Mouse (Mus musculus): ENCODE results near the gene Ttc3. TPM values are rescaled to one million over a fixed set of nuclear protein-coding genes. Genes with fewer than 3 reads are reported as not detected.
A peak's percentile ranks its signal among the peaks of the same experiment; 100 is the strongest.

Ttc3 gene
- polyA plus RNA-seq, 1 experiment from 2014 or later = 25.0 TPM

GRCm38 (mm10) chr16:94401636-94402035, 31.2 kb downstream of the Ttc3 start:
- no peak overlapping the region for H3K4me3 ChIP-seq (ENCODE audit: low read depth, low read length)
- no peaks in the 10 kb centered on the region for H3K36me3 ChIP-seq (ENCODE audit: control insufficient read depth, insufficient read depth)
- WGBS (ENCODE audit: insufficient replicate concordance) = 59% methylated on average over 2 of the region's 2 CpGs
- no peak for ATAC-seq (ENCODE audit: low read depth)
- no peaks in the 10 kb centered on the region for H3K27me3 ChIP-seq (ENCODE audit: control insufficient read depth, insufficient read depth, low read depth, low read length)
- no peaks in the 10 kb centered on the region for H3K9me3 ChIP-seq (replicated peaks; ENCODE audit: control insufficient read depth, low read length)
- H3K4me1 ChIP-seq (ENCODE audit: control insufficient read depth, low read depth, low read length) = no peaks in the 10 kb centered on the region; the same call in none of the 2 replicates
- no peak overlapping the region for H3K4me2 ChIP-seq (ENCODE audit: low read depth, low read length)
- H3K9ac ChIP-seq (ENCODE audit: low read depth, low read length) = no peak overlapping the region
- H3K27ac ChIP-seq (ENCODE audit: low read length) = no peak overlapping the region

GRCm38 (mm10) chr16:94402185-94402584, 31.8 kb downstream of the Ttc3 start:
- Histone ChIP-seq H3K27me3 (ENCODE audit: control insufficient read depth, insufficient read depth, low read depth, low read length) (no peaks in the 10 kb centered on the region), H3K9me3 (replicated peaks; ENCODE audit: control insufficient read depth, low read length) (no peaks in the 10 kb centered on the region), H3K4me3 (ENCODE audit: low read depth, low read length) (no peak overlapping the region), H3K36me3 (ENCODE audit: control insufficient read depth, insufficient read depth) (no peaks in the 10 kb centered on the region), H3K4me1 (ENCODE audit: control insufficient read depth, low read depth, low read length) (no peaks in the 10 kb centered on the region; the same call in 1 of the 2 replicates), H3K9ac (ENCODE audit: low read depth, low read length) (no peak overlapping the region), H3K27ac (ENCODE audit: low read length) (no peak overlapping the region), H3K4me2 (ENCODE audit: low read depth, low read length) (no peak overlapping the region)
- ATAC-seq (ENCODE audit: low read depth) = no peak
- WGBS (ENCODE audit: insufficient replicate concordance) = 72% methylated on average over 4 of the region's 4 CpGs

GRCm38 (mm10) chr16:94411287-94411686, 40.9 kb downstream of the Ttc3 start:
- H3K4me2 ChIP-seq (ENCODE audit: low read depth, low read length) = no peak overlapping the region
- no peak overlapping the region for H3K4me3 ChIP-seq (ENCODE audit: low read depth, low read length)
- ATAC-seq (ENCODE audit: low read depth) = no peak
- H3K36me3 ChIP-seq (ENCODE audit: control insufficient read depth, insufficient read depth) = no peaks in the 10 kb centered on the region; the same call in 1 of the 2 replicates
- H3K4me1 ChIP-seq (ENCODE audit: control insufficient read depth, low read depth, low read length) = no peaks in the 10 kb centered on the region
- H3K9me3 ChIP-seq (replicated peaks; ENCODE audit: control insufficient read depth, low read length) = no peaks in the 10 kb centered on the region
- no peaks in the 10 kb centered on the region for H3K27me3 ChIP-seq (ENCODE audit: control insufficient read depth, insufficient read depth, low read depth, low read length)
- no peak overlapping the region for H3K9ac ChIP-seq (ENCODE audit: low read depth, low read length)
- H3K27ac ChIP-seq (ENCODE audit: low read length) = no peak overlapping the region
- WGBS (ENCODE audit: insufficient replicate concordance) = 50% methylated on average over 3 of the region's 3 CpGs

- H3K4me2 ChIP-seq (ENCODE audit: low read depth, low read length) = no peak overlapping the region
- H3K4me3 ChIP-seq (ENCODE audit: low read depth, low read length) = no peak overlapping the region
- 69% methylated on average over 2 of the region's 2 CpGs for WGBS (ENCODE audit: insufficient replicate concordance)
- no peaks in the 10 kb centered on the region for H3K27me3 ChIP-seq (ENCODE audit: control insufficient read depth, insufficient read depth, low read depth, low read length)
- H3K27ac ChIP-seq (ENCODE audit: low read length) = no peak overlapping the region
- H3K36me3 ChIP-seq (ENCODE audit: control insufficient read depth, insufficient read depth) = no peaks in the 10 kb centered on the region; the same call in 1 of the 2 replicates
- H3K9ac ChIP-seq (ENCODE audit: low read depth, low read length) = no peak overlapping the region
- ATAC-seq (ENCODE audit: low read depth) = no peak
- no peaks in the 10 kb centered on the region for H3K9me3 ChIP-seq (replicated peaks; ENCODE audit: control insufficient read depth, low read length)
- H3K4me1 ChIP-seq (ENCODE audit: control insufficient read depth, low read depth, low read length) = no peaks in the 10 kb centered on the region
These were observed 41.8 kb downstream of the Ttc3 start for GRCm38 (mm10) chr16:94412198-94412597.

GRCm38 (mm10) chr16:94412760-94413159, 42.3 kb downstream of the Ttc3 start:
- H3K27ac ChIP-seq (ENCODE audit: low read length) = no peak overlapping the region
- H3K9me3 ChIP-seq (replicated peaks; ENCODE audit: control insufficient read depth, low read length) = no peaks in the 10 kb centered on the region
- ATAC-seq (ENCODE audit: low read depth) = no peak
- WGBS (ENCODE audit: insufficient replicate concordance) = 75% methylated on average over 4 of the region's 4 CpGs
- no peaks in the 10 kb centered on the region for H3K4me1 ChIP-seq (ENCODE audit: control insufficient read depth, low read depth, low read length)
- no peak overlapping the region for H3K9ac ChIP-seq (ENCODE audit: low read depth, low read length)
- no peak overlapping the region for H3K4me3 ChIP-seq (ENCODE audit: low read depth, low read length)
- no peaks in the 10 kb centered on the region; the same call in 1 of the 2 replicates for H3K36me3 ChIP-seq (ENCODE audit: control insufficient read depth, insufficient read depth)
- no peaks in the 10 kb centered on the region for H3K27me3 ChIP-seq (ENCODE audit: control insufficient read depth, insufficient read depth, low read depth, low read length)
- no peak overlapping the region for H3K4me2 ChIP-seq (ENCODE audit: low read depth, low read length)

- ATAC-seq (ENCODE audit: low read depth) = peak; percentile 24; the same call in 1 of the 2 replicates
- Histone ChIP-seq H3K4me1 (ENCODE audit: control insufficient read depth, low read depth, low read length) (no peaks in the 10 kb centered on the region), H3K4me3 (ENCODE audit: low read depth, low read length) (no peak overlapping the region), H3K27me3 (ENCODE audit: control insufficient read depth, insufficient read depth, low read depth, low read length) (no peaks in the 10 kb centered on the region), H3K4me2 (ENCODE audit: low read depth, low read length) (no peak overlapping the region), H3K36me3 (ENCODE audit: control insufficient read depth, insufficient read depth) (no peaks in the 10 kb centered on the region; the same call in 1 of the 2 replicates), H3K27ac (ENCODE audit: low read length) (no peak overlapping the region), H3K9me3 (replicated peaks; ENCODE audit: control insufficient read depth, low read length) (no peaks in the 10 kb centered on the region), H3K9ac (ENCODE audit: low read depth, low read length) (no peak overlapping the region)
- 67% methylated on average over 6 of the region's 6 CpGs for WGBS (ENCODE audit: insufficient replicate concordance)
These were observed 43.7 kb downstream of the Ttc3 start for GRCm38 (mm10) chr16:94414151-94414550.

- Histone ChIP-seq H3K27me3 (ENCODE audit: control insufficient read depth, insufficient read depth, low read depth, low read length) (no peaks in the 10 kb centered on the region), H3K4me2 (ENCODE audit: low read depth, low read length) (no peak overlapping the region), H3K9me3 (replicated peaks; ENCODE audit: control insufficient read depth, low read length) (peaks cover 2% of the 10 kb centered on the region; the same call in 1 of the 2 replicates), H3K9ac (ENCODE audit: low read depth, low read length) (no peak overlapping the region), H3K4me1 (ENCODE audit: control insufficient read depth, low read depth, low read length) (no peaks in the 10 kb centered on the region), H3K36me3 (ENCODE audit: control insufficient read depth, insufficient read depth) (peaks cover 18% of the 10 kb centered on the region), H3K27ac (ENCODE audit: low read length) (no peak overlapping the region), H3K4me3 (ENCODE audit: low read depth, low read length) (no peak overlapping the region)
- WGBS (ENCODE audit: insufficient replicate concordance) = 76% methylated on average over 3 of the region's 3 CpGs
- no peak for ATAC-seq (ENCODE audit: low read depth)
These were observed 50.1 kb downstream of the Ttc3 start for GRCm38 (mm10) chr16:94420498-94420897.

- H3K4me1 ChIP-seq (ENCODE audit: control insufficient read depth, low read depth, low read length) = no peaks in the 10 kb centered on the region
- H3K4me2 ChIP-seq (ENCODE audit: low read depth, low read length) = no peak overlapping the region
- no peak overlapping the region for H3K27ac ChIP-seq (ENCODE audit: low read length)
- H3K9me3 ChIP-seq (replicated peaks; ENCODE audit: control insufficient read depth, low read length) = no peaks in the 10 kb centered on the region
- no peak for ATAC-seq (ENCODE audit: low read depth)
- 87% methylated on average over 4 of the region's 4 CpGs for whole genome bisulfite sequencing (ENCODE audit: insufficient replicate concordance)
- peaks cover 7% of the 10 kb centered on the region for H3K36me3 ChIP-seq (ENCODE audit: control insufficient read depth, insufficient read depth)
- H3K27me3 ChIP-seq (ENCODE audit: control insufficient read depth, insufficient read depth, low read depth, low read length) = no peaks in the 10 kb centered on the region
- H3K4me3 ChIP-seq (ENCODE audit: low read depth, low read length) = no peak overlapping the region
- H3K9ac ChIP-seq (ENCODE audit: low read depth, low read length) = no peak overlapping the region
These were observed 58.5 kb downstream of the Ttc3 start for GRCm38 (mm10) chr16:94428948-94429347.

- no peak for ATAC-seq (ENCODE audit: low read depth)
- Histone ChIP-seq H3K4me2 (ENCODE audit: low read depth, low read length) (no peak overlapping the region), H3K27ac (ENCODE audit: low read length) (no peak overlapping the region), H3K4me3 (ENCODE audit: low read depth, low read length) (no peak overlapping the region), H3K4me1 (ENCODE audit: control insufficient read depth, low read depth, low read length) (no peaks in the 10 kb centered on the region), H3K9ac (ENCODE audit: low read depth, low read length) (no peak overlapping the region), H3K27me3 (ENCODE audit: control insufficient read depth, insufficient read depth, low read depth, low read length) (no peaks in the 10 kb centered on the region), H3K9me3 (replicated peaks; ENCODE audit: control insufficient read depth, low read length) (no peaks in the 10 kb centered on the region), H3K36me3 (ENCODE audit: control insufficient read depth, insufficient read depth) (peaks cover 24% of the 10 kb centered on the region)
- WGBS (ENCODE audit: insufficient replicate concordance) = 73% methylated on average over 8 of the region's 8 CpGs
These were observed 65.2 kb downstream of the Ttc3 start for GRCm38 (mm10) chr16:94435495-94436234.

Data from liver, embryonic 16.5 days (tissue).